Mouse (Mus musculus) right cerebral cortex, postnatal 36 days (tissue): Measurements from ENCODE around the gene Igfbp2.

Experiments used
- DNase-seq, 2 experiments: peaks; one replicate each; pipeline ENCODE4 v3.0.0; 2022; ENCODE audit warnings: low spot score in 2 of 2, mixed read lengths in 1 of 2

Igfbp2 gene

GRCm38 (mm10) chr1:72872521-72872920, 48.2 kb downstream of the Igfbp2 start:
- peak; percentile 56 to 62 for DNase-seq

- DNase-seq, result no peak
Observed at GRCm38 (mm10) chr1:72873078-72873477, 48.8 kb downstream of the Igfbp2 start.

GRCm38 (mm10) chr1:72873511-72874286, 49.4 kb downstream of the Igfbp2 start:
- DNase-seq, result peak; percentile 50 to 64

GRCm38 (mm10) chr1:72874287-72875211, 50.2 kb downstream of the Igfbp2 start, which contains the start of gene Igfbp5:
Gene Igfbp5, minus strand, starts transcription at chr1:72874884.
- no peak for DNase-seq

GRCm38 (mm10) chr1:72875708-72876107, 51.4 kb downstream of the Igfbp2 start:
- DNase-seq, result no peak

- DNase-seq, result no peak
Observed at GRCm38 (mm10) chr1:72876111-72876510, 51.8 kb downstream of the Igfbp2 start.

- no peak for DNase-seq
Observed at GRCm38 (mm10) chr1:72877892-72878291, 53.6 kb downstream of the Igfbp2 start.

GRCm38 (mm10) chr1:72878473-72879318, 54.4 kb downstream of the Igfbp2 start:
- no peak for DNase-seq

- no peak for DNase-seq
Observed at GRCm38 (mm10) chr1:72879319-72879634, 55.0 kb downstream of the Igfbp2 start.

- DNase-seq, result no peak
Observed at GRCm38 (mm10) chr1:72885111-72885818, 61.0 kb downstream of the Igfbp2 start.

GRCm38 (mm10) chr1:72885819-72886169, 61.5 kb downstream of the Igfbp2 start:
- DNase-seq, result no peak

- no peak for DNase-seq
Observed at GRCm38 (mm10) chr1:72887910-72888309, 63.6 kb downstream of the Igfbp2 start.

- DNase-seq, result no peak
Observed at GRCm38 (mm10) chr1:72895821-72896220, 71.5 kb downstream of the Igfbp2 start.
